Mouse (Mus musculus): ENCODE measurements around the gene Olfr694.

DNA sequence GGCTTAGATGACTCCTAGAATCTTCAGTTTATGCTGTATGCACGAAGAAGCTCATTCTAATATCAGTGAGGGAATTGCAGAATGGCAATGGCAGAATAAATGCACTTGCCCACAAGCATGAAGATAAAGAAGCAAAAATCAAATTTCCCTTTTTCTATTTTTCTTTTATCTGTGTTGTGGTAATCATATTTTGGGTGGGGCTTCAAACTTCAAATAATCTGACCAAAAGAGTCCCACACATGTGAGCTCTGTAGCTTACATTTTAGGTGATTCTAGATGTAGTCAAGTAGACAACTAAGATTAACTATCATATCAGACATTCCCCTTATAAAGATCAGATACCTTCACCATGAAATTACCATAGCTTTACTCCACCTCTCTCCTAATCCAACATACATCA lies 41.8 kb downstream of the Olfr694 start:
- TF ChIP-seq CTCF (IDR thresholded peaks at IDR 0.05) (no peak), POLR2A (IDR thresholded peaks at IDR 0.05; ENCODE audit: insufficient read depth, low read depth, low read length) (no peak), EP300 (IDR thresholded peaks at IDR 0.05; ENCODE audit: insufficient read depth, low read depth, low read length) (no peak)

Measured in heart, adult 2 months (tissue).